Comparison of ENCODE assay signal across 8 mouse cellular contexts in genomic region chr2:26237290-26237782, GRCm38 (mm10). TPM values are rescaled to one million over a fixed set of nuclear protein-coding genes. Genes with fewer than 3 reads are reported as not detected.
DNase-seq lines count a peak whose midpoint lies in the region; ATAC-seq and TF ChIP-seq lines count a peak whose summit lies in the region.

TSS of gene Qsox2 (minus strand) at chr2:26237525.

- no peak for TF ChIP-seq CTCF in kidney, postnatal 0 days (IDR thresholded peaks at IDR 0.05; ENCODE audit: low read depth)

- peaks cover 31% of the 10 kb centered on the region for H3K4me1 ChIP-seq in heart, embryonic 12.5 days (replicated peaks)
- peaks cover 6% of the 10 kb centered on the region for H3K4me1 ChIP-seq in kidney, postnatal 0 days (replicated peaks; ENCODE audit: insufficient read depth, low read length)
- H3K4me1 ChIP-seq in liver, embryonic 11.5 days (replicated peaks; ENCODE audit: control insufficient read depth, insufficient read depth, low read length) = peaks cover 27% of the 10 kb centered on the region
- H3K4me1 ChIP-seq in stomach, embryonic 14.5 days (ENCODE audit: control insufficient read depth, insufficient read depth, low read length) = peaks cover 26% of the 10 kb centered on the region; the same call in 1 of the 2 replicates

- peak within 1 kb of the TSS; percentile 95 for H3K4me2 ChIP-seq in heart, embryonic 12.5 days
- peak within 1 kb of the TSS; percentile 89 for H3K4me2 ChIP-seq in kidney, postnatal 0 days (ENCODE audit: low read length)
- H3K4me2 ChIP-seq in liver, embryonic 11.5 days = peak within 1 kb of the TSS; percentile 86
- peak within 1 kb of the TSS; percentile 71 for H3K4me2 ChIP-seq in stomach, embryonic 14.5 days (replicated peaks; ENCODE audit: low read depth, low read length)

- H3K27ac ChIP-seq in heart, embryonic 12.5 days (ENCODE audit: poor library complexity, severe bottlenecking) = peak within 1 kb of the TSS; percentile 20
- peak within 1 kb of the TSS; percentile 72 for H3K27ac ChIP-seq in kidney, postnatal 0 days
- peak within 1 kb of the TSS; percentile 75; the same call in 1 of the 2 replicates for H3K27ac ChIP-seq in liver, embryonic 11.5 days (ENCODE audit: low read depth, low read length)
- H3K27ac ChIP-seq in stomach, embryonic 14.5 days (ENCODE audit: low read length) = peak within 1 kb of the TSS; percentile 58

- WGBS in heart, embryonic 12.5 days = 3% methylated on average over 35 of the region's 36 CpGs
- 1% methylated on average over 34 of the region's 36 CpGs for WGBS in kidney, postnatal 0 days
- WGBS in liver, embryonic 11.5 days = 1% methylated on average over 35 of the region's 36 CpGs
- under 1% methylated on average over 36 of the region's 36 CpGs for WGBS in stomach, embryonic 14.5 days

- H3K4me3 ChIP-seq in heart, embryonic 12.5 days = peak within 1 kb of the TSS; percentile 86
- peak within 1 kb of the TSS; percentile 74 for H3K4me3 ChIP-seq in kidney, postnatal 0 days (replicated peaks; ENCODE audit: low read depth, low read length)
- peak within 1 kb of the TSS; percentile 92 for H3K4me3 ChIP-seq in liver, embryonic 11.5 days (ENCODE audit: low read depth, low read length)
- peak within 1 kb of the TSS; percentile 85 for H3K4me3 ChIP-seq in stomach, embryonic 14.5 days (ENCODE audit: low read depth, low read length)

- no peaks in the 10 kb centered on the region for H3K36me3 ChIP-seq in heart, embryonic 12.5 days
- H3K36me3 ChIP-seq in kidney, postnatal 0 days (ENCODE audit: insufficient read depth, low read length) = no peaks in the 10 kb centered on the region
- no peaks in the 10 kb centered on the region for H3K36me3 ChIP-seq in liver, embryonic 11.5 days (ENCODE audit: control insufficient read depth, insufficient read depth, low read length)
- H3K36me3 ChIP-seq in stomach, embryonic 14.5 days (ENCODE audit: control insufficient read depth, insufficient read depth, low read length) = no peaks in the 10 kb centered on the region

- DNase-seq in CD4-positive helper T cell, adult 2 months (ENCODE audit: low read depth, low spot score) = peak; percentile 88
- peak; percentile 72 for DNase-seq in brain, embryonic 18.5 days (ENCODE audit: low read depth, low spot score)
- peak; percentile 98 for DNase-seq in kidney, postnatal 0 days (ENCODE audit: low spot score)
- peak; percentile 93 for DNase-seq in liver, embryonic 11.5 days (ENCODE audit: low spot score)
- DNase-seq in naive thymus-derived CD4-positive, alpha-beta T cell, adult 2 months (ENCODE audit: low read depth) = peak; percentile 88

- H3K9ac ChIP-seq in heart, embryonic 12.5 days = peak within 1 kb of the TSS; percentile 71
- peak within 1 kb of the TSS; percentile 73 for H3K9ac ChIP-seq in kidney, postnatal 0 days (ENCODE audit: low read depth, low read length)
- H3K9ac ChIP-seq in liver, embryonic 11.5 days (ENCODE audit: low read depth, low read length) = peak within 1 kb of the TSS; percentile 97
- peak within 1 kb of the TSS; percentile 88 for H3K9ac ChIP-seq in stomach, embryonic 14.5 days (replicated peaks; ENCODE audit: low read depth, low read length)

- no peaks in the 10 kb centered on the region for H3K9me3 ChIP-seq in heart, embryonic 12.5 days (replicated peaks)
- no peaks in the 10 kb centered on the region for H3K9me3 ChIP-seq in kidney, postnatal 0 days (replicated peaks; ENCODE audit: low read length)
- no peaks in the 10 kb centered on the region for H3K9me3 ChIP-seq in liver, embryonic 11.5 days (ENCODE audit: control insufficient read depth, low read length)
- H3K9me3 ChIP-seq in stomach, embryonic 14.5 days (ENCODE audit: control insufficient read depth, low read depth, low read length) = no peaks in the 10 kb centered on the region

- no peaks in the 10 kb centered on the region for H3K27me3 ChIP-seq in heart, embryonic 12.5 days (replicated peaks)
- no peaks in the 10 kb centered on the region for H3K27me3 ChIP-seq in kidney, postnatal 0 days (ENCODE audit: insufficient read depth, low read length)
- no peaks in the 10 kb centered on the region; the same call in 1 of the 2 replicates for H3K27me3 ChIP-seq in liver, embryonic 11.5 days (replicated peaks; ENCODE audit: control insufficient read depth, insufficient read depth, low read length)
- H3K27me3 ChIP-seq in stomach, embryonic 14.5 days (ENCODE audit: control insufficient read depth, insufficient read depth, low read length) = no peaks in the 10 kb centered on the region

- peak; percentile 88 for ATAC-seq in erythroid progenitor cell, adult 5-6 weeks (replicated peaks; ENCODE audit: low FRiP score, poor library complexity, severe bottlenecking)
- ATAC-seq in heart, embryonic 12.5 days (ENCODE audit: insufficient number of reproducible peaks, low FRiP score) = peak; percentile 92
- peak; percentile 96 for ATAC-seq in kidney, postnatal 0 days (replicated peaks; ENCODE audit: low FRiP score, low read depth)
- ATAC-seq in liver, embryonic 11.5 days (replicated peaks; ENCODE audit: low FRiP score) = peak; percentile 93
- ATAC-seq in stomach, embryonic 14.5 days (ENCODE audit: insufficient number of reproducible peaks, insufficient read depth, low FRiP score, low read depth) = peak; percentile 85

RNA-seq across cellular contexts. Expression of gene Qsox2, which starts in this region (rescaled TPM):
- total RNA-seq in erythroid progenitor cell, adult 5-6 weeks (2015; ENCODE audit: low replicate concordance) = 1.8 and 4.6 TPM in 2 replicates
- 2.7 and 4.7 TPM in 2 replicates for total RNA-seq in erythroid progenitor cell, adult 5-6 weeks (2017; ENCODE audit: low replicate concordance)
- polyA plus RNA-seq in heart, embryonic 12.5 days (2016; fragmentation: Nextera tagmentation; extraction: Ambion mirVana) = 15.6 and 15.9 TPM in 2 replicates
- 11.3 and 12.5 TPM in 2 replicates for polyA plus RNA-seq in kidney, postnatal 0 days (2015; fragmentation: Nextera tagmentation; extraction: Ambion mirVana)
- 13.5 and 14.7 TPM in 2 replicates for polyA plus RNA-seq in liver, embryonic 11.5 days (2014; fragmentation: Nextera tagmentation; extraction: Ambion mirVana)
- 17.5 and 18.8 TPM in 2 replicates for polyA plus RNA-seq in stomach, embryonic 14.5 days (2014; fragmentation: Nextera tagmentation; extraction: Ambion mirVana)

Comparison
In these comparisons a context has a peak if more than half of its experiments do, and no peak if none do; other contexts are left out.
1. Peak in every context shown above with its lines: DNase-seq, ATAC-seq, H3K4me3 ChIP-seq and H3K27ac ChIP-seq.
2. H3K27ac ChIP-seq: peak in every context shown above with its lines; median percentile 75 in liver, embryonic 11.5 days; 72 in kidney, postnatal 0 days; 58 in stomach, embryonic 14.5 days; 20 in heart, embryonic 12.5 days.